Mouse (Mus musculus) urinary bladder, postnatal 10 days (tissue): ENCODE measurements around the gene Usp30.

Source experiments
- DNase-seq: peaks from one replicate; pipeline ENCODE4 v3.0.0; 2022; ENCODE audit warnings: low spot score

The Usp30 gene

GRCm38 (mm10) chr5:114065161-114065560 lies at the start of gene Usp30:
Gene Usp30 (plus strand): TSS chr5:114065461.
- DNase-seq = no peak

- no peak for DNase-seq
Measured at GRCm38 (mm10) chr5:114024390-114024789, 40.9 kb upstream of the Usp30 start.

- no peak for DNase-seq
Measured at GRCm38 (mm10) chr5:114024885-114025284, 40.4 kb upstream of the Usp30 start.

- DNase-seq = no peak
Measured at GRCm38 (mm10) chr5:114027217-114027944, 37.9 kb upstream of the Usp30 start.

- DNase-seq = no peak
Measured at GRCm38 (mm10) chr5:114028111-114028510, 37.1 kb upstream of the Usp30 start.

GRCm38 (mm10) chr5:114030652-114031051 lies 34.6 kb upstream of the Usp30 start:
- no peak for DNase-seq

GRCm38 (mm10) chr5:114032161-114032763 lies 33.0 kb upstream of the Usp30 start:
- DNase-seq = no peak

GRCm38 (mm10) chr5:114034393-114034792 lies 30.9 kb upstream of the Usp30 start:
- no peak for DNase-seq

GRCm38 (mm10) chr5:114035111-114035510 lies 30.1 kb upstream of the Usp30 start:
- no peak for DNase-seq

- no peak for DNase-seq
Measured at GRCm38 (mm10) chr5:114040508-114040907, 24.8 kb upstream of the Usp30 start.

GRCm38 (mm10) chr5:114040911-114041310 lies 24.4 kb upstream of the Usp30 start:
- no peak for DNase-seq

GRCm38 (mm10) chr5:114041327-114041930 lies 23.8 kb upstream of the Usp30 start:
- no peak for DNase-seq

GRCm38 (mm10) chr5:114043800-114044199 lies 21.5 kb upstream of the Usp30 start:
- DNase-seq = no peak

GRCm38 (mm10) chr5:114045134-114045533 lies 20.1 kb upstream of the Usp30 start:
- no peak for DNase-seq

- no peak for DNase-seq
Measured at GRCm38 (mm10) chr5:114046151-114046550, 19.1 kb upstream of the Usp30 start.

GRCm38 (mm10) chr5:114046604-114047003 lies 18.7 kb upstream of the Usp30 start:
- no peak for DNase-seq

- no peak for DNase-seq
Measured at GRCm38 (mm10) chr5:114047182-114047581, 18.1 kb upstream of the Usp30 start.

- DNase-seq = no peak
Measured at GRCm38 (mm10) chr5:114048731-114049308, 16.4 kb upstream of the Usp30 start.

- DNase-seq = no peak
Measured at GRCm38 (mm10) chr5:114052246-114052761, 13.0 kb upstream of the Usp30 start.

- DNase-seq = no peak
Measured at GRCm38 (mm10) chr5:114057129-114057731, 8.0 kb upstream of the Usp30 start.

- DNase-seq = no peak
Measured at GRCm38 (mm10) chr5:114061675-114062074, 3.6 kb upstream of the Usp30 start.

GRCm38 (mm10) chr5:114063958-114064357 lies 1.3 kb upstream of the Usp30 start:
- no peak for DNase-seq
